Mouse (Mus musculus) liver, embryonic 14.5 days (tissue): ENCODE results near the gene Gm6904. TPM values are rescaled to one million over a fixed set of nuclear protein-coding genes. Genes with fewer than 3 reads are reported as not detected.

Experiments used
- ATAC-seq: fragments of 200-750 bp; cut with Nextera tagmentation; 2 replicates; pipeline ENCODE4 v1.8.0; 2017; ENCODE audit warnings: moderate number of reproducible peaks, mild to moderate bottlenecking, moderate library complexity; ENCODE audit not compliant: insufficient read depth
- DNase-seq, 3 experiments: peaks; one replicate each; pipeline ENCODE4 v3.0.0-alpha.2; 2012 to 2013; ENCODE audit warnings: low read depth in 3 of 3, low spot score in 3 of 3
- H3K27ac ChIP-seq: fragments of 300-500 bp; sonication (generic); 2 replicates; pipeline ENCODE4 v1.5.1; 2014; ENCODE audit warnings: moderate library complexity, mild to moderate bottlenecking, control low read depth, inconsistent platforms
- H3K27me3 ChIP-seq: fragments of 300-500 bp; sonication (generic); 2 replicates; pipeline ENCODE4 v1.6.1; 2014; ENCODE audit warnings: mild to moderate bottlenecking, low read length, moderate library complexity; ENCODE audit not compliant: control insufficient read depth, insufficient read depth
- H3K36me3 ChIP-seq: fragments of 300-500 bp; sonication (generic); replicated peaks from 2 replicates; pipeline ENCODE4 v1.6.1; 2014; ENCODE audit warnings: low read depth; ENCODE audit not compliant: control insufficient read depth, insufficient read depth
- H3K4me1 ChIP-seq, 2 experiments: fragments of 200-500 bp in 1 of 2; fragments of 300-500 bp in 1 of 2; sonication (generic) in 1 of 2; replicated peaks; 2 replicates each; pipeline ENCODE4 v1.6.1; 2012 to 2014; ENCODE audit warnings: antibody characterized with exemption in 1 of 2, inconsistent platforms in 1 of 2, low read length in 1 of 2; ENCODE audit not compliant: control insufficient read depth in 2 of 2, insufficient read depth in 2 of 2
- H3K4me2 ChIP-seq: fragments of 300-500 bp; sonication (generic); 2 replicates; pipeline ENCODE4 v1.6.1; 2014; ENCODE audit warnings: low read depth, mild to moderate bottlenecking, control low read depth, moderate library complexity
- H3K4me3 ChIP-seq, 2 experiments: fragments of 200-500 bp in 1 of 2; fragments of 300-500 bp in 1 of 2; sonication (generic) in 1 of 2; 2 replicates each; pipeline ENCODE4 v1.5.1; 2012 to 2014; ENCODE audit warnings: low read depth in 2 of 2, low read length in 2 of 2, mild to moderate bottlenecking in 2 of 2, control low read depth in 1 of 2, inconsistent platforms in 1 of 2, moderate library complexity in 1 of 2; ENCODE audit not compliant: insufficient read depth in 1 of 2
- H3K9ac ChIP-seq: fragments of 300-500 bp; sonication (generic); replicated peaks from 2 replicates; pipeline ENCODE4 v1.6.1; 2014; ENCODE audit warnings: mild to moderate bottlenecking, control low read depth, moderate library complexity
- H3K9me3 ChIP-seq: fragments of 300-500 bp; sonication (generic); 2 replicates; pipeline ENCODE4 v1.6.1; 2016; ENCODE audit warnings: low read length, mixed read lengths; ENCODE audit not compliant: control insufficient read depth
- CTCF ChIP-seq: IDR thresholded peaks from 2 replicates; pipeline ENCODE4 v1.5.1; 2016; ENCODE audit warnings: antibody characterized with exemption, low read depth, control low read depth
- EP300 ChIP-seq: IDR thresholded peaks from 2 replicates; pipeline ENCODE4 v1.6.1; 2016; ENCODE audit warnings: antibody characterized with exemption, low read depth
- WGBS: fragments of 180-500 bp; shearing (Covaris S2); extraction: QIAGEN DNeasy Blood & Tissue Kit; methylation state at CpG from one replicate; pipeline ENCODE4 v1.1.7; 2014; ENCODE audit not compliant: insufficient replicate concordance; 5-methylcytosine and 5-hydroxymethylcytosine counted together
- polyA plus RNA-seq, 2 experiments: library from polyadenylated mRNA; depleted of rRNA in 1 of 2; stranded (reverse) in 1 of 2; unstranded in 1 of 2; fragments of >200 nt; fragmentation: Nextera tagmentation in 1 of 2; extraction: Ambion mirVana in 1 of 2; gene quantifications; 2 replicates each; pipeline versions ENCODE4 v1.2.1 to v1.2.3; 2012 to 2014

The Gm6904 gene
- polyA plus RNA-seq, 2 experiments, result not detected

GRCm38 (mm10) chr14:59219241-59219640 is 40.8 kb downstream of the Gm6904 start:
- no peaks in the 10 kb centered on the region for H3K27me3 ChIP-seq
- ATAC-seq (no peak), DNase-seq (no peak)
- no peak for TF ChIP-seq EP300
- TF ChIP-seq CTCF, result no peak
- no peaks in the 10 kb centered on the region for H3K4me1 ChIP-seq
- 70% methylated on average over 3 of the region's 3 CpGs for WGBS
- no peaks in the 10 kb centered on the region for H3K36me3 ChIP-seq
- H3K4me3 ChIP-seq, result no peak overlapping the region
- H3K27ac ChIP-seq, result no peak overlapping the region
- no peak overlapping the region for H3K9ac ChIP-seq
- H3K9me3 ChIP-seq, result no peaks in the 10 kb centered on the region
- H3K4me2 ChIP-seq, result no peak overlapping the region

- Histone ChIP-seq H3K36me3 (no peaks in the 10 kb centered on the region), H3K4me1 (peaks cover 0 to 10% of the 10 kb centered on the region in 2 experiments; a peak in 2 of 4 replicates), H3K9me3 (no peaks in the 10 kb centered on the region), H3K27ac (no peak overlapping the region), H3K27me3 (no peaks in the 10 kb centered on the region), H3K4me2 (no peak overlapping the region), H3K4me3 (no peak overlapping the region), H3K9ac (no peak overlapping the region)
- WGBS, result 68% methylated on average over 2 of the region's 2 CpGs
- no peak for ATAC-seq
- TF ChIP-seq CTCF, result no peak
- no peak for TF ChIP-seq EP300
- DNase-seq, result no peak
Measured at GRCm38 (mm10) chr14:59209816-59210215, 50.2 kb downstream of the Gm6904 start.

GRCm38 (mm10) chr14:59209003-59209402 is 51.0 kb downstream of the Gm6904 start:
- WGBS, result 76% methylated on average over 7 of the region's 7 CpGs
- ATAC-seq (no peak), DNase-seq (no peak)
- Histone ChIP-seq H3K4me1 (peaks cover 0 to 10% of the 10 kb centered on the region in 2 experiments; a peak in 2 of 4 replicates), H3K4me2 (no peak overlapping the region), H3K9me3 (no peaks in the 10 kb centered on the region), H3K27ac (no peak overlapping the region), H3K36me3 (no peaks in the 10 kb centered on the region), H3K4me3 (no peak overlapping the region), H3K27me3 (no peaks in the 10 kb centered on the region), H3K9ac (no peak overlapping the region)
- TF ChIP-seq CTCF (no peak), EP300 (no peak)

GRCm38 (mm10) chr14:59205976-59206583 is 53.9 kb downstream of the Gm6904 start:
- Histone ChIP-seq H3K9me3 (no peaks in the 10 kb centered on the region), H3K4me2 (no peak overlapping the region), H3K27ac (no peak overlapping the region), H3K9ac (no peak overlapping the region), H3K4me3 (no peak overlapping the region), H3K4me1 (peaks cover 0 to 14% of the 10 kb centered on the region in 2 experiments), H3K36me3 (no peaks in the 10 kb centered on the region), H3K27me3 (no peaks in the 10 kb centered on the region)
- TF ChIP-seq EP300, result no peak
- no peak for TF ChIP-seq CTCF
- ATAC-seq (no peak), DNase-seq (no peak)
- whole genome bisulfite sequencing, result 68% methylated on average over 10 of the region's 10 CpGs

- Histone ChIP-seq H3K36me3 (no peaks in the 10 kb centered on the region), H3K9me3 (no peaks in the 10 kb centered on the region), H3K4me2 (no peak overlapping the region), H3K4me3 (no peak overlapping the region), H3K27ac (no peak overlapping the region), H3K4me1 (peaks cover 0 to 17% of the 10 kb centered on the region in 2 experiments), H3K9ac (no peak overlapping the region), H3K27me3 (no peaks in the 10 kb centered on the region)
- ATAC-seq, result no peak
- TF ChIP-seq EP300 (no peak), CTCF (no peak)
- 53% methylated on average over 7 of the region's 7 CpGs for WGBS
- no peak for DNase-seq
Measured at GRCm38 (mm10) chr14:59205461-59205860, 54.6 kb downstream of the Gm6904 start.
